Comparison of ENCODE assay signal across 11 mouse cellular contexts in the genomic region with DNA sequence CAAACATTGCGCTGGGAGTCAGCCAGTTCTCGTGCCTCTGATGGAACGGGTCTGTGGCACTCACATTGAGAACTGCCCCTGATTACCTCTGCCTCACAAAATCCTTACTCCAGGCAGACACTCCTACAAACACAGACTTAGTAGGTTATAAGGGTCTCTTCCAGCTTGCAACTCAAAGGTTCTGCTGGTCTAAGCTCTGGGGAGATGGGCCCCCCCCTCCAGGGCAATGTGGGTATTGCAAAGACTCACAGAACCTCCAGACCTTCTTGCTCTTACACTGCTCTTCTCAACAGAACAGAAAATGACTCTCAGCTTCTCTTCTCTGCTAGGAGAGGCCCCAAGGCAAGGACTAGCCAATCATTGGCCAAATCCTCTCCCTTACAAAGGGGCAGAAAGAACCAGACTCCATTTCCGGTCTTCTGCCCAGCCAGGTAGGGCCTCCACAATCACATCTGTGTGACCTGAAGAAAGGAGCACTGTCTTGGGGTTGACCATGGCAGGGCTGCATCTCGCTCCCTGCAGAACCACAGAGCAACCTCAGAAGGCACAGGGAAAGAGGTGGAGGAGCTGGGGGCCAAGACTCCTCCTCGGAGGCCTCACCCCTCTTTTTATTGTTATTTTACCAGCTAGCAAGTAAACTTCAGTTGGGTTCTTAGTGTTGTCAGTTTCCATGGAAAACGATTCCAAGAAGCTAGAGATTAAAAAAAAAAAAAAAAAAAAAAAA.
A peak's percentile ranks its signal among the peaks of the same experiment; 100 is the strongest.
DNase-seq lines count a peak whose midpoint lies in the region; ATAC-seq and TF ChIP-seq lines count a peak whose summit lies in the region.
"Had no signal": no experiment of that assay in that cellular context is flagged by ENCODE, and none has a peak within 500 bp of the region (broad histone marks: within the 10 kb centered on the region; RNA-seq: fewer than 3 reads in every experiment).

No protein-coding gene starts in this region.

- intact Hi-C loops in heart, postnatal 25 days (cut with DNase I): no loop called here

- DNase-seq in heart, postnatal 0 days (ENCODE audit: low spot score): no peak
- DNase-seq in heart, postnatal 25 days (ENCODE audit: low spot score): no peak
- DNase-seq in spleen, adult 12 weeks (ENCODE audit: low spot score): peak; percentile 34
- no peak for DNase-seq in spleen, postnatal 36 days (ENCODE audit: low spot score in 2 of 2)
- DNase-seq in liver, embryonic 11.5 days (ENCODE audit: low spot score): no peak
- DNase-seq in stomach, postnatal 0 days (ENCODE audit: low spot score): peak; percentile 27
- DNase-seq: cerebellum, postnatal 14 days; gastrocnemius, postnatal 14 days had no signal

- no peaks in the 10 kb centered on the region for H3K4me1 ChIP-seq in heart, postnatal 0 days (ENCODE audit: control insufficient read depth, insufficient read depth)
- peaks cover 6% of the 10 kb centered on the region for H3K4me1 ChIP-seq in liver, embryonic 11.5 days (replicated peaks; ENCODE audit: control insufficient read depth, insufficient read depth, low read length)
- H3K4me1 ChIP-seq in stomach, postnatal 0 days (replicated peaks; ENCODE audit: control insufficient read depth, insufficient read depth): no peaks in the 10 kb centered on the region
- no peaks in the 10 kb centered on the region for H3K4me1 ChIP-seq in neural tube, embryonic 15.5 days
- no peaks in the 10 kb centered on the region for H3K4me1 ChIP-seq in midbrain, embryonic 16.5 days (ENCODE audit: control insufficient read depth, insufficient read depth, low read length)

- H3K27ac ChIP-seq in heart, postnatal 0 days (ENCODE audit: low read depth): no peak overlapping the region
- H3K27ac ChIP-seq in liver, embryonic 11.5 days (ENCODE audit: low read depth, low read length): no peak overlapping the region
- 0 out of 2 replicates have a peak overlapping the region, but pooled peaks have one; percentile 14 for H3K27ac ChIP-seq in stomach, postnatal 0 days (replicated peaks)
- no peak overlapping the region for H3K27ac ChIP-seq in neural tube, embryonic 15.5 days (replicated peaks)
- H3K27ac ChIP-seq in midbrain, embryonic 16.5 days (ENCODE audit: low read length): no peak overlapping the region
- H3K27ac ChIP-seq: midbrain, embryonic 13.5 days had no signal

- ATAC-seq in heart, postnatal 0 days (ENCODE audit: insufficient read depth, low read depth): no peak
- ATAC-seq in liver, embryonic 11.5 days (replicated peaks; ENCODE audit: low FRiP score): peak; percentile 75
- no peak; the same call in 1 of the 2 replicates for ATAC-seq in stomach, postnatal 0 days (ENCODE audit: low FRiP score, low TSS enrichment)
- ATAC-seq in neural tube, embryonic 15.5 days (ENCODE audit: low FRiP score): no peak
- no peak for ATAC-seq in midbrain, embryonic 16.5 days
- ATAC-seq: midbrain, embryonic 13.5 days had no signal

- no peaks in the 10 kb centered on the region for H3K27me3 ChIP-seq in heart, postnatal 0 days (ENCODE audit: control insufficient read depth, insufficient read depth, low read length)
- no peaks in the 10 kb centered on the region for H3K27me3 ChIP-seq in liver, embryonic 11.5 days (replicated peaks; ENCODE audit: control insufficient read depth, insufficient read depth, low read length)
- no peaks in the 10 kb centered on the region for H3K27me3 ChIP-seq in stomach, postnatal 0 days (ENCODE audit: control insufficient read depth, insufficient read depth, low read length)
- H3K27me3 ChIP-seq in neural tube, embryonic 15.5 days (replicated peaks): no peaks in the 10 kb centered on the region
- no peaks in the 10 kb centered on the region for H3K27me3 ChIP-seq in midbrain, embryonic 16.5 days (ENCODE audit: control insufficient read depth, insufficient read depth, low read depth, low read length)
- H3K27me3 ChIP-seq: midbrain, embryonic 13.5 days had no signal

- WGBS in heart, postnatal 0 days: 88% methylated on average over 7 of the region's 7 CpGs
- WGBS in liver, embryonic 11.5 days: 86% methylated on average over 7 of the region's 7 CpGs
- WGBS in stomach, postnatal 0 days: 77% methylated on average over 7 of the region's 7 CpGs
- 89% methylated on average over 7 of the region's 7 CpGs for WGBS in neural tube, embryonic 15.5 days
- WGBS in midbrain, embryonic 16.5 days: 94% methylated on average over 7 of the region's 7 CpGs

- H3K36me3 ChIP-seq in heart, postnatal 0 days (replicated peaks; ENCODE audit: control insufficient read depth, insufficient read depth, low read length): 0 out of 2 replicates have a peak, but pooled peaks cover 5% of the 10 kb centered on the region
- H3K36me3 ChIP-seq in liver, embryonic 11.5 days (ENCODE audit: control insufficient read depth, insufficient read depth, low read length): no peaks in the 10 kb centered on the region; the same call in 1 of the 2 replicates
- H3K36me3 ChIP-seq in stomach, postnatal 0 days (ENCODE audit: control insufficient read depth, insufficient read depth, low read length): no peaks in the 10 kb centered on the region
- no peaks in the 10 kb centered on the region for H3K36me3 ChIP-seq in neural tube, embryonic 15.5 days
- no peaks in the 10 kb centered on the region for H3K36me3 ChIP-seq in midbrain, embryonic 16.5 days (ENCODE audit: control insufficient read depth, insufficient read depth, low read length)
- H3K36me3 ChIP-seq: midbrain, embryonic 13.5 days had no signal

- no peak overlapping the region for H3K9ac ChIP-seq in heart, postnatal 0 days (replicated peaks; ENCODE audit: low read depth, low read length)
- no peak overlapping the region for H3K9ac ChIP-seq in liver, embryonic 11.5 days (ENCODE audit: low read depth, low read length)
- no peak overlapping the region for H3K9ac ChIP-seq in stomach, postnatal 0 days (ENCODE audit: low read length)
- no peak overlapping the region for H3K9ac ChIP-seq in neural tube, embryonic 15.5 days (replicated peaks)
- no peak overlapping the region for H3K9ac ChIP-seq in midbrain, embryonic 16.5 days (ENCODE audit: low read depth, low read length)
- H3K9ac ChIP-seq: midbrain, embryonic 13.5 days had no signal

- H3K4me2 ChIP-seq in heart, postnatal 0 days (ENCODE audit: low read depth, low read length): no peak overlapping the region
- no peak overlapping the region for H3K4me2 ChIP-seq in liver, embryonic 11.5 days
- no peak overlapping the region for H3K4me2 ChIP-seq in stomach, postnatal 0 days (replicated peaks; ENCODE audit: low read depth)
- no peak overlapping the region for H3K4me2 ChIP-seq in neural tube, embryonic 15.5 days
- H3K4me2 ChIP-seq in midbrain, embryonic 16.5 days (ENCODE audit: low read length): no peak overlapping the region
- H3K4me2 ChIP-seq: midbrain, embryonic 13.5 days had no signal

- TF ChIP-seq CTCF in heart, postnatal 0 days (IDR thresholded peaks at IDR 0.05; ENCODE audit: low read depth): peak; percentile 21; the same call in 1 of the 2 replicates
- TF ChIP-seq CTCF in stomach, postnatal 0 days (IDR thresholded peaks at IDR 0.05; ENCODE audit: low read depth): peak; percentile 64

- H3K4me3 ChIP-seq in heart, postnatal 0 days (ENCODE audit: low read depth, low read length): no peak overlapping the region
- no peak overlapping the region for H3K4me3 ChIP-seq in liver, embryonic 11.5 days (ENCODE audit: low read depth, low read length)
- no peak overlapping the region for H3K4me3 ChIP-seq in stomach, postnatal 0 days (ENCODE audit: low read depth, low read length)
- no peak overlapping the region for H3K4me3 ChIP-seq in neural tube, embryonic 15.5 days (replicated peaks)
- H3K4me3 ChIP-seq in midbrain, embryonic 16.5 days (ENCODE audit: low read depth, low read length): no peak overlapping the region
- H3K4me3 ChIP-seq: midbrain, embryonic 13.5 days had no signal

- TF ChIP-seq EP300 in heart, postnatal 0 days (IDR thresholded peaks at IDR 0.05; ENCODE audit: low read depth): no peak
- no peak for TF ChIP-seq EP300 in stomach, postnatal 0 days (optimal IDR thresholded peaks at IDR 0.05)

- peaks cover 5% of the 10 kb centered on the region; the same call in 1 of the 2 replicates for H3K9me3 ChIP-seq in heart, postnatal 0 days (replicated peaks; ENCODE audit: control insufficient read depth, low read length)
- H3K9me3 ChIP-seq in liver, embryonic 11.5 days (ENCODE audit: control insufficient read depth, low read length): 0 out of 2 replicates have a peak, but pooled peaks cover 2% of the 10 kb centered on the region
- H3K9me3 ChIP-seq in stomach, postnatal 0 days (ENCODE audit: control insufficient read depth, low read length): 0 out of 2 replicates have a peak, but pooled peaks cover 2% of the 10 kb centered on the region
- no peaks in the 10 kb centered on the region for H3K9me3 ChIP-seq in neural tube, embryonic 15.5 days (replicated peaks)
- no peaks in the 10 kb centered on the region; the same call in 1 of the 2 replicates for H3K9me3 ChIP-seq in midbrain, embryonic 16.5 days (replicated peaks; ENCODE audit: control insufficient read depth, low read length, poor library complexity, severe bottlenecking)
- H3K9me3 ChIP-seq: midbrain, embryonic 13.5 days had no signal

Comparison
In these comparisons a context has a peak if more than half of its experiments do, and no peak if none do; other contexts are left out.
1. DNase-seq: peak in spleen, adult 12 weeks (single experiment) and stomach, postnatal 0 days (single experiment); none in heart, postnatal 0 days (single experiment), heart, postnatal 25 days (single experiment), spleen, postnatal 36 days (0 of 2) and liver, embryonic 11.5 days (single experiment).